Mouse (Mus musculus): ENCODE measurements at regions not wholly inside any gene's neighbourhood (a gene's known extent, or its start where the extent isn't known, plus 50 kb on each side); places are given as distances from the start of the nearest gene placed in this dataset.

- no peak for DNase-seq (ENCODE audit: low spot score)
These were observed 73.3 kb upstream of the Ptprt start for GRCm38 (mm10) chr2:162734286-162734685.

GRCm38 (mm10) chr2:162720016-162720415, 59.1 kb upstream of the Ptprt start:
- no peak for DNase-seq (ENCODE audit: low spot score)

- no peak for DNase-seq (ENCODE audit: low spot score)
These were observed 57.5 kb upstream of the Ptprt start for GRCm38 (mm10) chr2:162718466-162718865.

GRCm38 (mm10) chr2:162714976-162715375, 54.0 kb upstream of the Ptprt start:
- DNase-seq (ENCODE audit: low spot score), result no peak

GRCm38 (mm10) chr2:162712972-162713371, 52.0 kb upstream of the Ptprt start:
- no peak for DNase-seq (ENCODE audit: low spot score)

GRCm38 (mm10) chr2:162712394-162712793, 51.4 kb upstream of the Ptprt start:
- DNase-seq (ENCODE audit: low spot score), result no peak
